Mouse (Mus musculus) frontal cortex, postnatal 10 days (tissue): ENCODE results near the gene Znhit6.
A peak's percentile ranks its signal among the peaks of the same experiment; 100 is the strongest.

Experiments used
- DNase-seq, 2 experiments: peaks; one replicate each; pipeline ENCODE4 v3.0.0; 2022; ENCODE audit warnings: low spot score in 2 of 2, mixed read lengths in 1 of 2

Gene Znhit6

DNA sequence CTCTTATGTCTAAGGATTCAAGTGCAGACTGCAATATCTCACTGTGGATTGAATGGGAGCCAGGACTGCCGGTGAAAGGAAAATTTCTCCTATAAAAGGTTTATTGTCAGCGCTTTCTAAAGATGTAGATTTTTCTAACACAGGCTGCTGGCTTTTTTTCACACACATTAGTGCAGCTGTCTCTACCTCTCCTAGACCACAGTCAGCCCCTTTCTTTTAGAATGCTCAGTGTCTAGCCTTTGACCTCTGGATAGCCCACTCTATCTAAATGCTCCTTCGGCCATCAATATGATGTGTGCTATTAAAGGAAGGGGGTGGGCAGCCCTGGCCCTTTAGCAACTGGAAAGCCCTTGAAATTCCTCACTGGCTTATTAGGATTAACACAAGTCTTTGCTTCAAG, 70.0 kb downstream of the Znhit6 start:
- DNase-seq, result no peak

DNA sequence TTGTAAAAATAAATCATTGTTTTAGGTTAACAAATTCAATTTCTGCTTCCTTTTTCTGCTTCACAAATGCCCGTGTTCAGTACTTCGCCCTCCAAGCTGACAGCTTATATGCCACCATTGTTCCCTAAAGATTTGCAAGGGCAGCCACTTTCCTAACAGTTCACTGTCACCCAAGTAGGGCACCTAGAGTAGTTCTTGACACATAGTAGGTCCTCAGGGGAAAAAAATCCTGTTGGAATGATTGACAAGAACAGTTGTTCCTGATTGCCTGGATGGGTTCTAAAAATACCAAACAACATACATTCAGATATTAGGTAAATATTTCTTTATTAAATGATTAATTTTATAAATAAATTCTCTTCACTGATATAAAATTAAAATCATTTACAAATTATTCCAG, 70.7 kb downstream of the Znhit6 start:
- DNase-seq, result no peak

GRCm38 (mm10) chr3:145647416-145647815, 71.4 kb downstream of the Znhit6 start:
- DNase-seq, result no peak

- DNase-seq, result no peak
Observed at GRCm38 (mm10) chr3:145648097-145648931, 72.3 kb downstream of the Znhit6 start.

- DNase-seq, result peak in 1 of 2 experiments; percentile 42
Observed at GRCm38 (mm10) chr3:145648991-145649851, 73.2 kb downstream of the Znhit6 start.

- peak; percentile 55 to 65 for DNase-seq
Observed at GRCm38 (mm10) chr3:145649852-145650202, 73.8 kb downstream of the Znhit6 start, which contains the start of gene Ccn1. Ccn1 (minus strand) TSS chr3:145649981.

DNA sequence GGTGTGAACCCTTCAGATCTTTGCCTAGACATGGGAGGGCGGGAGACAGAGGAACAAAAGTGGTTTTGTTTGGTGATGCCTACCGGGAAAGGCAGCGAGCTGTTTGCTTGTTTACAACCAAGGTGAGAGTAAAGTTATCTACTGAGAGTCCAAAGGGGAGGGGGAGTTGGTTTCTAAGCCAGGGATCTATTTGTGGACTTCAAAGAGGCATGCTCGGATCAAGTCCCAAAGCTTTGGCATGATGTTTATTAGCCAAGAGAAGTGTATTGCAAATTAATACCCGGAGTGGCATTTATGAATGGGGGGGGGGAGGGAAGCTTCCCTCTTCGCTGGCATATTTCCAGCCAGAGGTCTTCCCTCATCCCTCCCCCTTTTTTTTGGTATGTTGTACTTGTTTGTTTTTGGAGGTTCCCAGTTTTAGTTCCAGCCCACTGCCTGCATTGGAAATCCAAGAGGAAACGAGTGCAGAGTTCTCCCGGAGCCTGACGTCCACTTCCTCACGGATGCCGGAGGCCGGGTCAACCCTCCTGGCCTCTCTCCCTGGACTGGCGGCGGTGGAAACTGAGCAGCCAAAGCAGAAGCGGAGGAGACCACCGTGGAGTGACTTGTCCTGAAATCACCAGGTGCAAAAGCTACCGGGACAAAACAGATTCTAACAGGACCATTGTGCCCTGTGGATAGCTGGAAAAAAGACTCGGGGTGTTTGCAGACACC, 74.5 kb downstream of the Znhit6 start:
- DNase-seq, result peak in 1 of 2 experiments; percentile 36

DNA sequence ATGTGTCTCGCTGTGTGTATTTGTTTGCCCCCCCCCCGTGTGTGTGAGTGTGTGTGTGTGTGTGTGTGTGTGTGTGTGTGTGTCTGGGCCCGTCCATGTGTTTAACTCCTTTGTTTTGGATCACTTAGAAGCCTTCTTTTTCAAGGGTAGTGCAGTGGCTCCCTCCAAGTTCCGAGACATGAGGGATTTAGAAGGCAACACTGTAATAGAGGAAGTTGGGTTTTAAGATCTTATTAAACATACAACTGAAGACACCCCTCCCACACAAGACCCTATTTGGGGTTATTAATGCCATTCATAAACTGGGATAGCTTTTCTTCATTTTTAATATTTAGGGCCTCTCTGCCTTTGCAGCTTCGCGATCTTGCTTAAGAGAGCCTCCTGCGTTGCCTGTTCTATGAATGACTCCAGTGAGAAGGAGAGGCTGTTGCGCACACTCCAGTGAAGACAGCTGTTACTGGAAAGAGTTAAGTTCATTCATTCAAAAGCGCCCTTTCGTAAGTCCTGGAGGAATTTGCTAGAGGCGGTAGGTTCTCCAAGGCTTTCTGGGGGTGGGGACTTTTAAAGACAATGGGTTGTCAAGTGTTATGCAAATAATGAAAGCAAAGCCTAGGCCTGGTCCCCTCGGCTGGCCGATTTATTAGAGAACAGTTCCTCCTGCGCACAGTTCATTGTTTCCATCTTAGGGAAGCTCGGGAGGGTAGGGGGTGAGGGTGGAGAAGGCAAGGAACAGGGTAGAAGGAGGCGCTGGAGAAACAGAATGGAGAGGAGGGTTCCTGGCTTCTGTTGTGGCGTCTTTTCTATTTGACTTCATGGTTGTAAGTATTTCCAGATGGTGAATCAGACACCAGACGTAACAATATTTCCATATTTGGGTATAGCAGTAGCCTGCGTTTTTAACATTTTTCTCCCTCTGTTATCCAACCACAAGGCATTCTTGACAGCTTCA, 75.3 kb downstream of the Znhit6 start:
- no peak for DNase-seq

GRCm38 (mm10) chr3:145651978-145652321, 75.9 kb downstream of the Znhit6 start:
- no peak for DNase-seq

DNA sequence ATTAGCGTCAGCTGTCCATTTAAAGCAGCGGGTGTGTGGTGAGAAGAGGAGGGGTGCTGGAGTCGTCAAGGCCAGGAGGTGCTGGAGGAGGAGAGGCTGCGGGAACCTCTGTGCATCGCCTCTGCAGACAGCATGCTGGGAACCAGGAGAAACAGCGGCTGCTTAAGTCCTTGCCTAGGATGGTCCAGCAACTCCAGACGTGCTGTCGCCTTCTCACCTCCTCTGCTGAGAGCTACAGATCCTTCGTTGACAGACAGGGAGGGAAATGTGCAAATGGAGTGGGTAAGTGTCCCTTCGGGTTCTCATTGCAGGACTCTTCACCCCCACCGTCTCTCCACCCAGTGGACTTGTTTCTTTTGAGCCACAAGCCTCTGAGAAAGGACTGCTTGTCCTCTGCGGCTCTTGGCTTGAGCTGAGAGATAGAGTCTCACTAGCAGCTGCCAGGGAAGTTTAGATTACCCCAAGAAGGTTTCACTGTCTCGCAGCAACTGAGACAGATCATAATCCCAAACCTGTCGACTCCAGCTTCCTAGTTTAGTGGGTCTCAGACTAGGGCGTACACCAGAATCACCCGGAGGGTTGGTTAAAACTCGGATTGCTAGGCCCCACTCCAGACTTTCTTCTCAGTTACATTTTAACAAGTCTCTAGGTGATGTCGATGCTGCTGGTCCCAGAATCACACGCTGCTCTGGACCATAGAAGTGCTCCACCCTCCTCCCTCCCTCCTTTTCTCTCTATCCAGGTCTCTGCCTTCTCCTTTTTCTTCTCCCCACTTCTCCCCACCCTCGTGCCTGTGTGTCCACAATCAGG, 76.5 kb downstream of the Znhit6 start:
- DNase-seq, result no peak

DNA sequence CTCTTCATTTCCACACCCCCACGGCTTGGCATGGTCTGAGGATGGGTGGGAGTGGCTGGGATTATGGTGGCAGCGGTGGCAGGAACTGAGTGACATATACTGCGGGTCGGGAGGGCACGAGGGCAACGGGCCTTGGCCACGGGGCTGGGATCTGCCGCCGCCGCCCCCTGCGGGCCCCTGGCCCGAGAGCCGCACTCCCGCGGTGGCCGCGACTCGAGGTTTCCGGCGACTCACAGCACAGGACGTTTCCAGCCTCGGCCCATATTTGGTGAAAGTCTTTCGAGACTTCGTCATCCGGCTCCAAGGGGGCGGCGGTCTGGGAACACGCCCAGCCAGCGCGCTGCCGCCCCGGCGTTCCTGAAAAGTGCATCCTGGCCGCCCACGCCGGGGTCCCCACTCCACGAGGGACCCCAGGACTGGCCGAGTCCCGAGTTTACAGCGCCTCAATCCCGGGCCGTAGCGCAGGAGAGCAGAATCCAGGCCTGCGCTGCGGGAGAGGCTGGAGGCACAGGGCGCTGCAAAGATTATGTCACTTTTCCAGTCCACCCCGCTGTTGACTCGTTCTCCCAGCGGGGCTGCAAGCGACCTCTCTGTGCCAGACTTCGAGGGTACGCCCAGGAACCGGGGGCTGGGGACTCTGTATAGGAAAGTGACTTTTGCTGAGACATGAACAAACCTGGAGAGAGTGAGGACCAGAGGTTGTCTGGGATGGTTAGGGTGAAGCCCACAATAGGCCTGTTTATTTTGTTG, 77.4 kb downstream of the Znhit6 start:
- peak in 1 of 2 experiments; percentile 54 for DNase-seq

GRCm38 (mm10) chr3:145654028-145654427, 78.0 kb downstream of the Znhit6 start:
- no peak for DNase-seq
